Comparison of ENCODE assay signal across 22 mouse cellular contexts in the genomic region with DNA sequence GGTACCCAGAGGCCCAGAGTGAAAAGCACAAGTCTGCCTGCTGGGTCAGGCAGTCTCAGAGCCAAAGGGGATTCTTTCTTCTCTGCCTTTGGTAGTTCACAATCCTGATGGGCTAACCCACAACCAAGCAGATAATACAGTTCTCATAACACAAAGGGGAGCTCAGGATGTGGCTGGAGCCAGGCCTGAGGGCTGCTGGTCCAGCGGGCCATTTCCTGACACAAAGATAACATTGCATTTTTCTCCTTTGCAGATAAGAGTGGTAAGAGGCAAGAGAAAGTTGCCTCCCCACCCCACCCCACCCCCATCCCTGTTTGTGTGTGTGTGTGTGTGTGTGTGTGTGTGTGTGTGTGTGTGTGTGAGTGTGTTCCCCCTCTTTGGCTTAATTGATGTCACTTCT. TPM values are rescaled to one million over a fixed set of nuclear protein-coding genes. Genes with fewer than 3 reads are reported as not detected.
DNase-seq lines count a peak whose midpoint lies in the region; ATAC-seq and TF ChIP-seq lines count a peak whose summit lies in the region.
"Had no signal": no experiment of that assay in that cellular context is flagged by ENCODE, and none has a peak within 500 bp of the region (broad histone marks: within the 10 kb centered on the region; RNA-seq: fewer than 3 reads in every experiment).

No protein-coding gene starts in this region.

- H3K36me3 ChIP-seq in heart, embryonic 11.5 days (ENCODE audit: control insufficient read depth, insufficient read depth, low read length), result no peaks in the 10 kb centered on the region
- H3K36me3 ChIP-seq in heart, adult 2 months (ENCODE audit: control insufficient read depth, insufficient read depth, low read length), result no peaks in the 10 kb centered on the region
- H3K36me3 ChIP-seq in heart, embryonic 16.5 days (ENCODE audit: control insufficient read depth, insufficient read depth), result no peaks in the 10 kb centered on the region
- H3K36me3 ChIP-seq: forebrain, embryonic 10.5 days; hindbrain, embryonic 12.5 days; hindbrain, embryonic 15.5 days had no signal

- WGBS in heart, embryonic 11.5 days (ENCODE audit: insufficient replicate concordance), result 5% methylated on average over 1 of the region's 1 CpGs
- 29% methylated on average over 1 of the region's 1 CpGs for WGBS in heart, adult 2 months
- WGBS in heart, embryonic 16.5 days, result 17% methylated on average over 1 of the region's 1 CpGs

- intact Hi-C loops in heart, adult 2 months (cut with DNase I), result no loop called here

- TF ChIP-seq POLR2A in heart, adult 2 months (IDR thresholded peaks at IDR 0.05; ENCODE audit: insufficient read depth, low read depth, low read length), result no peak

- H3K27me3 ChIP-seq in heart, embryonic 11.5 days (ENCODE audit: control insufficient read depth, insufficient read depth, low read length), result no peaks in the 10 kb centered on the region
- H3K27me3 ChIP-seq in heart, adult 2 months (ENCODE audit: control insufficient read depth, insufficient read depth, low read length), result peaks cover 1% of the 10 kb centered on the region; the same call in 1 of the 2 replicates
- H3K27me3 ChIP-seq in heart, embryonic 16.5 days (ENCODE audit: control insufficient read depth, insufficient read depth, low read length), result no peaks in the 10 kb centered on the region
- H3K27me3 ChIP-seq: forebrain, embryonic 13.5 days; hindbrain, embryonic 12.5 days; hindbrain, embryonic 15.5 days had no signal

- peak overlapping the region; percentile 38 for H3K27ac ChIP-seq in heart, embryonic 11.5 days (ENCODE audit: low read depth, low read length)
- H3K27ac ChIP-seq in heart, adult 2 months, result no peak overlapping the region
- no peak overlapping the region for H3K27ac ChIP-seq in heart, embryonic 16.5 days (ENCODE audit: low read length)
- H3K27ac ChIP-seq: forebrain, embryonic 10.5 days; forebrain, embryonic 13.5 days; gastrocnemius, adult 2 months; hindbrain, embryonic 12.5 days; hindbrain, embryonic 15.5 days had no signal

- no peaks in the 10 kb centered on the region for H3K9me3 ChIP-seq in heart, embryonic 11.5 days (replicated peaks; ENCODE audit: control insufficient read depth, low read length)
- no peaks in the 10 kb centered on the region for H3K9me3 ChIP-seq in heart, embryonic 16.5 days (replicated peaks; ENCODE audit: control insufficient read depth, low read length)
- H3K9me3 ChIP-seq: forebrain, embryonic 10.5 days; forebrain, embryonic 13.5 days; hindbrain, embryonic 12.5 days; hindbrain, embryonic 15.5 days had no signal

- 0 out of 2 replicates have a peak, but pooled peaks cover 4% of the 10 kb centered on the region for H3K4me1 ChIP-seq in heart, embryonic 11.5 days (ENCODE audit: control insufficient read depth, insufficient read depth, low read length)
- H3K4me1 ChIP-seq in heart, adult 2 months (ENCODE audit: control insufficient read depth, insufficient read depth, low read length), result no peaks in the 10 kb centered on the region
- no peaks in the 10 kb centered on the region for H3K4me1 ChIP-seq in heart, embryonic 16.5 days (ENCODE audit: control insufficient read depth, insufficient read depth, low read length)
- H3K4me1 ChIP-seq: forebrain, embryonic 10.5 days; forebrain, embryonic 13.5 days; hindbrain, embryonic 12.5 days; hindbrain, embryonic 15.5 days had no signal

- no peak overlapping the region for H3K4me2 ChIP-seq in heart, embryonic 11.5 days
- no peak overlapping the region for H3K4me2 ChIP-seq in heart, embryonic 16.5 days (ENCODE audit: low read depth, low read length)
- H3K4me2 ChIP-seq: forebrain, embryonic 13.5 days; hindbrain, embryonic 12.5 days; hindbrain, embryonic 15.5 days had no signal

- no peak for DNase-seq in heart, adult 2 months
- DNase-seq in heart, adult 18-20 months, result no peak
- peak; percentile 13 for DNase-seq in 416B (ENCODE audit: low read depth)
- DNase-seq: adrenal gland, adult 8-10 months; adrenal gland, postnatal 25 days; cerebellum, adult 11-12 months; cerebellum, adult 8-10 months; cerebellum, postnatal 10 days; cerebellum, postnatal 36 days; gastrocnemius, adult 2 months; gastrocnemius, postnatal 14 days; kidney, adult 2 months had no signal

- H3K9ac ChIP-seq in heart, embryonic 11.5 days (ENCODE audit: low read depth, low read length), result no peak overlapping the region
- no peak overlapping the region for H3K9ac ChIP-seq in heart, adult 2 months (ENCODE audit: low read depth, low read length)
- no peak overlapping the region for H3K9ac ChIP-seq in heart, embryonic 16.5 days (ENCODE audit: low read length)
- H3K9ac ChIP-seq: forebrain, embryonic 13.5 days; hindbrain, embryonic 12.5 days; hindbrain, embryonic 15.5 days had no signal

- ATAC-seq in heart, embryonic 11.5 days (replicated peaks; ENCODE audit: insufficient number of reproducible peaks, low FRiP score, low TSS enrichment), result peak; percentile 65
- 0 out of 2 replicates have a peak, but pooled peaks have one; percentile 45 for ATAC-seq in heart, embryonic 16.5 days (replicated peaks; ENCODE audit: extremely low read depth, insufficient read depth, low FRiP score)
- ATAC-seq in common myeloid progenitor, adult 5-6 weeks (replicated peaks; ENCODE audit: low read depth, poor library complexity, severe bottlenecking), result 0 out of 2 replicates have a peak, but pooled peaks have one; percentile 15
- ATAC-seq: activated CD4-positive, CD25-positive, alpha-beta regulatory T cell, adult 4 months; forebrain, embryonic 13.5 days; forebrain, embryonic 16.5 days; intestine, postnatal 0 days had no signal

- no peak overlapping the region for H3K4me3 ChIP-seq in heart, embryonic 11.5 days (ENCODE audit: low read depth, low read length)
- no peak overlapping the region for H3K4me3 ChIP-seq in heart, adult 2 months
- no peak overlapping the region for H3K4me3 ChIP-seq in heart, embryonic 16.5 days (ENCODE audit: low read length)
- H3K4me3 ChIP-seq: forebrain, embryonic 10.5 days; forebrain, embryonic 13.5 days; gastrocnemius, adult 2 months; hindbrain, embryonic 12.5 days; hindbrain, embryonic 15.5 days had no signal

- H3K79me2 ChIP-seq in heart, adult 2 months (replicated peaks; ENCODE audit: control insufficient read depth, insufficient read depth, low read length), result no peaks in the 10 kb centered on the region

- no peak for TF ChIP-seq EP300 in heart, adult 2 months (IDR thresholded peaks at IDR 0.05; ENCODE audit: insufficient read depth, low read depth, low read length)

- no peak for TF ChIP-seq CTCF in heart, adult 2 months (IDR thresholded peaks at IDR 0.05)

RNA-seq across cellular contexts. Expression of gene Pde1c, which starts 10.7 kb away (rescaled TPM):
- polyA plus RNA-seq in heart, embryonic 11.5 days (2014; fragmentation: Nextera tagmentation; extraction: Ambion mirVana), result 2.4 and 2.6 TPM in 2 replicates
- 10 to 100 TPM; 64.9 to 85.7 TPM for total RNA-seq in heart, adult 2 months (2021)
- polyA plus RNA-seq in heart, adult 2 months (2012; rRNA removed), result 9.7 and 22.7 TPM in 2 replicates
- polyA plus RNA-seq in heart, embryonic 16.5 days (2015; fragmentation: Nextera tagmentation; extraction: Ambion mirVana), result 12.7 and 14.0 TPM in 2 replicates
- 10 to 100 TPM; 74.3 to 85.4 TPM for total RNA-seq in heart, adult 18-20 months (2021)
- 0.49 and 1.5 TPM in 2 replicates for total RNA-seq in common myeloid progenitor, adult 5-6 weeks (2017)

Comparison
In these comparisons a context has a peak if more than half of its experiments do, and no peak if none do; other contexts are left out.
1. ATAC-seq: peak in every context shown above with its lines; median percentile 65 in heart, embryonic 11.5 days; 45 in heart, embryonic 16.5 days; 15 in common myeloid progenitor, adult 5-6 weeks.
2. RNA of gene Pde1c, which starts 10.7 kb away (total RNA-seq): 64.9 to 85.7 TPM in heart, adult 2 months and 74.3 to 85.4 TPM in heart, adult 18-20 months; 0.49 to 1.5 TPM in common myeloid progenitor, adult 5-6 weeks; every median in the first group is over 10 times any median in the second.